Mouse (Mus musculus): ENCODE results near the gene Uvssa.

The Uvssa gene

GRCm38 (mm10) chr5:33438214-33438613 is 59.9 kb downstream of the Uvssa start:
- in situ Hi-C loops (cut with MboI, MseI): no loop called here

- in situ Hi-C loops (cut with MboI, MseI): no loop called here
These were observed 64.8 kb downstream of the Uvssa start for GRCm38 (mm10) chr5:33442927-33443710.

DNA sequence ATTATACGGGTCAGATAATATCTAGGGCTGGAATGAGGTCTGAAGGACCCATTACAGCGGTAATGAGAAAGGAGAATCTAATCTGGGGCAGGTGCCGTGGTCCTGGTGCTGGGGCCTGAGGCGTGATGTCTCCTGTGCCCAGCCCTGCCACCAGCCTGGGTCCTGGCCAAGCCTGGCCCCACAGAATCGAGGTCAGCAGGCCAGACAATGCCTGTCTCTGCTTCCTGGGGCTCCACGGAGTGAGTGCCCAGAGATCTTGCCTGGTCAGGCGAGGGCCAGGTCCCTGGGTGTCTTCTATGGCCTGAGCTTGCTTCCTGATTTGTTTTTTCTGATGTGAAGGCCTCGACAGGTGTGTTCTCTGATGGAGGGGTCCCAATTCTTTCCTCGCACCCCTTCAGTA is 65.4 kb downstream of the Uvssa start:
- in situ Hi-C loops (cut with MboI, MseI): no loop called here

DNA sequence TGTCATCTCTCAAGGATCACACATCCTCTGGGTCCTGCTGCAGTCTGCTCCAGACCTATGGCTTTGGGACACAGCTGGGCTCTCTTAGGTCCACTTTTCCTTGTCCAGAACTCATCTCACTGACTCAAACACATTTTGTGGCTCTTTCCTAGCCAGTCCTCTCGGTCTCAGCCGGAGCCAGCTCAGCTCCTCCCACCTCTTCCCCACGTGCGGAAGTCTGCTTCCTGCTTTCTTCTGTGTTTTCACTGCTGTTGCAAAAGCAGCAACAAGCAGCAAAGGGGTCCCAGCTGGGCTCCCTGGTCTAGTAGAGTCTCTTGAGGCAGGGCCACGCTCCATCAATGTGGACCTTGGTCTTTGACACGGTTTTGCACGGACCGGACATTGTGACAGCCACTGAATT is 77.4 kb downstream of the Uvssa start:
- in situ Hi-C loops (cut with MboI, MseI): no loop called here

- in situ Hi-C loops (cut with MboI, MseI): no loop called here
These were observed 79.8 kb downstream of the Uvssa start for GRCm38 (mm10) chr5:33458132-33458622.

DNA sequence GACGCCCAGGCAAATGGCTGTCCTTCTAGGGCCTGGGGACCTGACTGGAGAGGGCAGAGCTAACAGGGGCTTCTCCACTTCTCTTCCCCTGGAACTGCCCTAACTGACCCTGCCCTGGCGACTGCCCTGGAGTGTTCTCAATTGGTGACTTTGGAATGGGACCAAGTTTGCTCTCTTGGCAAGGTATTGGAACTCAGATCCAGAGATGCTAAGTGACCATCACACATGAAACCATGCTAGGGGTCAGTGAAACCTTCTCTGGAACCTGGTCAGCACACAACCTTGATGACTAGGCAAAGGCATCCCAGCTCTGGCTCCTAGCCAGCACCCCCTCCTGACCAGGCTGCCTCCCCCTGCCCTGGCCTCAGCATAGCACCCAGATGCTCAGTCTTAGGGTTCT is 80.8 kb downstream of the Uvssa start:
- in situ Hi-C loops (cut with MboI, MseI): no loop called here

GRCm38 (mm10) chr5:33464390-33464789 is 86.0 kb downstream of the Uvssa start:
- in situ Hi-C loops (cut with MboI, MseI): no loop called here

DNA sequence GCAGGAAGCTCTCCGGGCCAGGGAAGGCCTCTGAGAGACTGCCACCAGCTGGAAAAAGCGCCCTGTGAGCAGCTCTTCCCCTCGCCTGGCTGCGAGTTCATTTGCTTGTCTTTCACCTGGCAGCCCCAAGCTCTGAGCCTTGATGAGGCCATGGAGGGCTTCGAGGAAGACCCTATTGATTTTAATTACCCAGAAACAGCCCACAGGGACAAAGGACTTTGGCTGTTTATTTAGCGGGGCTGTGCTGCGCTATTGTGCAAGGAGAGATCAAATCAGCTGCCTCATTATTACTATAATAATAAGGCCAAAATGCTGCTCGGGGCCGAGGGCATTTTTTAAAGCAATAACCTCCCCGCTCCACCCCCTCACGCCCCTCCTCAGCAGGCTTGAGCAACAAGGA is 87.1 kb downstream of the Uvssa start:
- in situ Hi-C loops (cut with MboI, MseI): no loop called here
